Mouse (Mus musculus): ENCODE measurements at regions not wholly inside any gene's neighbourhood (a gene's known extent, or its start where the extent isn't known, plus 50 kb on each side); places are given as distances from the start of the nearest gene placed in this dataset.

- TF ChIP-seq CTCF (IDR thresholded peaks at IDR 0.05; ENCODE audit: borderline replicate concordance, control insufficient read depth, extremely low read depth, insufficient read depth, low read length, poor library complexity) (no peak), POLR2A (IDR thresholded peaks at IDR 0.05; ENCODE audit: control insufficient read depth, extremely low read depth, insufficient read depth, low read length, poor library complexity) (no peak)
Measured at GRCm38 (mm10) chr4:47703501-47703900, 229.0 kb downstream of the Sec61b start.
